Comparison of ENCODE assay signal across 8 mouse cellular contexts in the genomic region with DNA sequence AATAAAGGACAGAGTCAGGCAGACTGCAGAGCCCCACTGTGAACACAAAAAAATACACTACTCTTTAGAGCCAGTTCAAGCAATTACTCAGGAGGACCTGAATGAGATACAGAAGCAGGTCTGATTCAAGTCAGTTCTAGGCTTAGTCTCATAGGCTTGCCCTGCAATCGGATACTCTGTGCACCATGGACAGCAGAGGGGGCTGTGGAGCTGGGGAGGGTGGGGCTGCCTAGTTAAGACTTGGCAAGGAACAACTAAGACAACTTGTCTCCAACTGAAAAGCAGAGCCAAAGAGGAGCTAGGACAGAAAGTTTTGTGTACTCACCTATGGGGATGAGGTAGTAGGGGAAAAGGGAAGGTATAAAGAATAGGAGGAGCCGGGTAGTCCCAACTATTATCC. TPM values are rescaled to one million over a fixed set of nuclear protein-coding genes. Genes with fewer than 3 reads are reported as not detected.
DNase-seq lines count a peak whose midpoint lies in the region; ATAC-seq and TF ChIP-seq lines count a peak whose summit lies in the region.

No protein-coding gene starts in this region.

- peaks cover 0 to 26% of the 10 kb centered on the region in 2 experiments; a peak in 3 of 4 replicates for H3K36me3 ChIP-seq in MEL (ENCODE audit: control insufficient read depth in 1 of 2, insufficient read depth in 2 of 2, low read length in 2 of 2)
- peaks cover 59% of the 10 kb centered on the region for H3K36me3 ChIP-seq in liver, embryonic 12.5 days

- TF ChIP-seq RAD21 in MEL (IDR thresholded peaks at IDR 0.05; ENCODE audit: low read depth, low read length), result peak; percentile 23

- no peak for TF ChIP-seq POLR2A in MEL (IDR thresholded peaks at IDR 0.05; ENCODE audit: control insufficient read depth in 1 of 2, insufficient read depth in 1 of 2, low read depth in 1 of 2, low read length in 2 of 2, poor library complexity in 1 of 2)

- no peak overlapping the region for H3K4me2 ChIP-seq in liver, embryonic 12.5 days

- no peaks in the 10 kb centered on the region for H3K79me2 ChIP-seq in MEL (ENCODE audit: control insufficient read depth, insufficient read depth, low read length, poor library complexity)

- no peak overlapping the region for H3K4me3 ChIP-seq in layer of hippocampus, adult 2 months
- H3K4me3 ChIP-seq in MEL (ENCODE audit: control insufficient read depth in 1 of 2, insufficient read depth in 1 of 2, low read depth in 2 of 2, low read length in 2 of 2), result no peak overlapping the region
- no peak overlapping the region for H3K4me3 ChIP-seq in liver, embryonic 12.5 days

- peaks cover 17 to 20% of the 10 kb centered on the region in 2 experiments for H3K4me1 ChIP-seq in MEL (ENCODE audit: control insufficient read depth in 1 of 2, insufficient read depth in 2 of 2, low read length in 2 of 2)
- H3K4me1 ChIP-seq in liver, embryonic 12.5 days, result peaks cover 52% of the 10 kb centered on the region

- H3K27me3 ChIP-seq in MEL (ENCODE audit: control insufficient read depth in 1 of 2, insufficient read depth in 2 of 2, low read length in 2 of 2), result no peaks in the 10 kb centered on the region
- H3K27me3 ChIP-seq in liver, embryonic 12.5 days (replicated peaks), result no peaks in the 10 kb centered on the region

- H3K9ac ChIP-seq in MEL (ENCODE audit: control insufficient read depth, low read depth, low read length, poor library complexity, severe bottlenecking), result no peak overlapping the region
- no peak overlapping the region for H3K9ac ChIP-seq in liver, embryonic 12.5 days

- no peaks in the 10 kb centered on the region for H3K9me3 ChIP-seq in MEL (replicated peaks; ENCODE audit: insufficient read depth, low read length)
- no peaks in the 10 kb centered on the region for H3K9me3 ChIP-seq in liver, embryonic 12.5 days (replicated peaks)

- WGBS in liver, embryonic 12.5 days (ENCODE audit: insufficient replicate concordance), result 44% methylated on average over 2 of the region's 2 CpGs

- TF ChIP-seq EP300 in MEL (IDR thresholded peaks at IDR 0.05; ENCODE audit: low read depth in 1 of 2, low read length in 2 of 2), result no peak

- DNase-seq in layer of hippocampus, adult 2 months (ENCODE audit: low spot score in 2 of 2), result no peak
- DNase-seq in layer of hippocampus, adult 8-10 months (ENCODE audit: low spot score in 2 of 2), result no peak
- DNase-seq in MEL (ENCODE audit: low read depth, low spot score), result peak; percentile 85
- DNase-seq in spleen, postnatal 36 days (ENCODE audit: low spot score in 2 of 2), result peak; percentile 42 to 46
- DNase-seq in layer of hippocampus, adult 9-11 months, result no peak
- no peak for DNase-seq in right cerebral cortex, adult 2 months (ENCODE audit: low spot score in 2 of 2)

- TF ChIP-seq CTCF in layer of hippocampus, adult 2 months (conservative IDR thresholded peaks at IDR 0.05), result peak; percentile 75
- peak; percentile 48 to 80 (median 70) for TF ChIP-seq CTCF in MEL (IDR thresholded peaks at IDR 0.05 in 2 of 3, conservative IDR thresholded peaks at IDR 0.05 in 1 of 3; ENCODE audit: control insufficient read depth in 1 of 3, insufficient read depth in 1 of 3, low read depth in 2 of 3, low read length in 3 of 3, poor library complexity in 1 of 3, severe bottlenecking in 1 of 3)

- peak; percentile 75 for ATAC-seq in erythroblast, adult 5-6 weeks (replicated peaks; ENCODE audit: low FRiP score, poor library complexity, severe bottlenecking)
- peak; percentile 46; the same call in 1 of the 2 replicates for ATAC-seq in liver, embryonic 12.5 days

- H3K27ac ChIP-seq in layer of hippocampus, adult 2 months, result no peak overlapping the region
- no peak overlapping the region for H3K27ac ChIP-seq in MEL (ENCODE audit: control insufficient read depth, low read depth, low read length)
- H3K27ac ChIP-seq in liver, embryonic 12.5 days, result no peak overlapping the region

TF ChIP-seq in MEL, 35 proteins besides CTCF, POLR2A, EP300 and RAD21:
- TF ChIP-seq ZNF384 (IDR thresholded peaks at IDR 0.05; ENCODE audit: low read depth, low read length), result no peak
- no peak for TF ChIP-seq MEF2A (IDR thresholded peaks at IDR 0.05; ENCODE audit: extremely low read depth, insufficient replicate concordance, low read depth, low read length, poor library complexity, severe bottlenecking)
- peak; percentile 84 for TF ChIP-seq MAZ (IDR thresholded peaks at IDR 0.05; ENCODE audit: low read depth, low read length)
- no peak for TF ChIP-seq MAFK (IDR thresholded peaks at IDR 0.05; ENCODE audit: borderline replicate concordance, low read depth, low read length)
- peak; percentile 69 for TF ChIP-seq SMC3 (IDR thresholded peaks at IDR 0.05; ENCODE audit: low read depth, low read length)
- no peak for TF ChIP-seq JUND (IDR thresholded peaks at IDR 0.05; ENCODE audit: low read depth, low read length)
- TF ChIP-seq ZKSCAN1 (IDR thresholded peaks at IDR 0.05; ENCODE audit: low read depth, low read length), result no peak
- TF ChIP-seq POLR2AphosphoS2 (IDR thresholded peaks at IDR 0.05; ENCODE audit: low read length), result no peak

RNA-seq across cellular contexts. Expression of a gene that starts 13.2 kb away (rescaled TPM):
- total RNA-seq in layer of hippocampus, adult 2 months (2021), result not detected
- not detected for total RNA-seq in layer of hippocampus, adult 8-10 months (2022)
- 0.27 TPM in 1 of 2 replicates, not detected in the other for total RNA-seq in MEL (2012; rRNA removed)
- polyA plus RNA-seq in MEL (2012; ENCODE audit: insufficient read depth in 1 of 2, insufficient read length in 2 of 2, low read depth in 1 of 2, low replicate concordance in 2 of 2, missing spikeins in 1 of 2), result 1 to 10 TPM in 1 of 2 experiments, not detected in 1; 2.1 TPM
- 2.3 TPM in 1 of 2 replicates, not detected in the other for total RNA-seq in erythroblast, adult 5-6 weeks (2015; ENCODE audit: low replicate concordance)
- not detected in 2 replicates for total RNA-seq in erythroblast, adult 5-6 weeks (2017; ENCODE audit: low replicate concordance)
- 6.0 and 6.7 TPM in 2 replicates for polyA plus RNA-seq in liver, embryonic 12.5 days (2016; fragmentation: Nextera tagmentation; extraction: Ambion mirVana)

RNA-seq across cellular contexts. Expression of a gene that starts 34.1 kb away (rescaled TPM):
- total RNA-seq in layer of hippocampus, adult 2 months (2021), result 100 to 1,000 TPM; 278 to 305 TPM
- total RNA-seq in layer of hippocampus, adult 8-10 months (2022), result 100 to 1,000 TPM; 258 to 301 (median 285) TPM
- 43.0 and 51.1 TPM in 2 replicates for total RNA-seq in MEL (2012; rRNA removed)
- 10 to 100 TPM in 1 of 2 experiments, not detected in 1; 83.8 TPM for polyA plus RNA-seq in MEL (2012; ENCODE audit: insufficient read depth in 1 of 2, insufficient read length in 2 of 2, low read depth in 1 of 2, low replicate concordance in 2 of 2, missing spikeins in 1 of 2)
- total RNA-seq in erythroblast, adult 5-6 weeks (2015; ENCODE audit: low replicate concordance), result 72.8 and 90.9 TPM in 2 replicates
- 46.0 and 50.9 TPM in 2 replicates for total RNA-seq in erythroblast, adult 5-6 weeks (2017; ENCODE audit: low replicate concordance)
- 47.2 and 51.0 TPM in 2 replicates for polyA plus RNA-seq in liver, embryonic 12.5 days (2016; fragmentation: Nextera tagmentation; extraction: Ambion mirVana)

RNA-seq across cellular contexts. Expression of a gene that starts 35.1 kb away (rescaled TPM):
- 10 to 100 TPM; 36.2 to 38.9 TPM for total RNA-seq in layer of hippocampus, adult 2 months (2021)
- 10 to 100 TPM; 35.1 to 41.2 (median 40.8) TPM for total RNA-seq in layer of hippocampus, adult 8-10 months (2022)
- total RNA-seq in MEL (2012; rRNA removed), result 4.7 and 4.9 TPM in 2 replicates
- polyA plus RNA-seq in MEL (2012; ENCODE audit: insufficient read depth in 1 of 2, insufficient read length in 2 of 2, low read depth in 1 of 2, low replicate concordance in 2 of 2, missing spikeins in 1 of 2), result 10 to 100 TPM in 1 of 2 experiments, not detected in 1; 11.5 TPM
- total RNA-seq in erythroblast, adult 5-6 weeks (2015; ENCODE audit: low replicate concordance), result not detected in 2 replicates
- total RNA-seq in erythroblast, adult 5-6 weeks (2017; ENCODE audit: low replicate concordance), result 0.17 and 0.42 TPM in 2 replicates
- polyA plus RNA-seq in liver, embryonic 12.5 days (2016; fragmentation: Nextera tagmentation; extraction: Ambion mirVana), result 4.0 and 4.6 TPM in 2 replicates

Comparison
In these comparisons a context has a peak if more than half of its experiments do, and no peak if none do; other contexts are left out.
1. DNase-seq: peak in MEL (single experiment) and spleen, postnatal 36 days (2 of 2); none in layer of hippocampus, adult 2 months (0 of 2), layer of hippocampus, adult 8-10 months (0 of 2), layer of hippocampus, adult 9-11 months (single experiment) and right cerebral cortex, adult 2 months (0 of 2).